Mouse (Mus musculus) CH12.LX (cell line): ENCODE measurements around the gene Hist1h4h. TPM values are rescaled to one million over a fixed set of nuclear protein-coding genes. Genes with fewer than 3 reads are reported as not detected.
"Not testable (repeated sequence)": the region's sequence is repeated elsewhere in the genome, so short reads cannot be mapped to it uniquely, and the experiment has no call there.

Experiments
- DNase-seq: peaks from one replicate; pipeline ENCODE4 v3.0.0-alpha.2; 2013; ENCODE audit errors: extremely low read depth
- H3K27ac ChIP-seq: 2 replicates; pipeline ENCODE4 v1.5.1; 2012; ENCODE audit warnings: low read depth, mild to moderate bottlenecking, control low read depth, moderate library complexity; ENCODE audit not compliant: insufficient read depth
- H3K27me3 ChIP-seq: replicated peaks from 2 replicates; pipeline ENCODE3; 2012; ENCODE audit warnings: inconsistent platforms
- H3K36me3 ChIP-seq, 2 experiments: replicated peaks in 1 of 2; 2 replicates each; pipeline versions ENCODE3 to v1.6.1; 2012; ENCODE audit warnings: inconsistent platforms in 1 of 2, low read length in 1 of 2, mild to moderate bottlenecking in 1 of 2, mixed read lengths in 1 of 2, moderate library complexity in 1 of 2; ENCODE audit not compliant: control insufficient read depth in 1 of 2, insufficient read depth in 1 of 2
- H3K4me1 ChIP-seq, 2 experiments: 2 replicates each; pipeline ENCODE4 v1.6.1; 2012; ENCODE audit warnings: inconsistent platforms in 1 of 2, moderate library complexity in 1 of 2; ENCODE audit not compliant: insufficient read depth in 2 of 2, control insufficient read depth in 1 of 2
- H3K4me2 ChIP-seq: 2 replicates; pipeline ENCODE4 v1.6.1; 2012; ENCODE audit warnings: low read depth, mild to moderate bottlenecking, control low read depth; ENCODE audit not compliant: poor library complexity, insufficient read depth, severe bottlenecking
- H3K4me3 ChIP-seq, 3 experiments: fragments of 150-350 bp in 1 of 3; sonication (generic) in 1 of 3; replicated peaks in 1 of 3; 2 replicates each; pipeline versions ENCODE3 to v1.5.1; 2011 to 2012; ENCODE audit warnings: low read depth in 2 of 3, low read length in 2 of 3, mild to moderate bottlenecking in 2 of 3, moderate library complexity in 2 of 3, control low read depth in 1 of 3, improper control_type of control experiment in 1 of 3, inconsistent platforms in 1 of 3, mixed read lengths in 1 of 3; ENCODE audit not compliant: poor library complexity in 1 of 3
- H3K79me2 ChIP-seq: replicated peaks from 2 replicates; pipeline ENCODE4 v1.6.1; 2012; ENCODE audit warnings: mild to moderate bottlenecking, moderate library complexity; ENCODE audit not compliant: control insufficient read depth, poor library complexity, insufficient read depth, severe bottlenecking; ENCODE audit errors: extremely low read depth
- H3K9ac ChIP-seq: 2 replicates; pipeline ENCODE4 v1.6.1; 2012; ENCODE audit warnings: low read depth, mild to moderate bottlenecking, control low read depth, moderate library complexity; ENCODE audit not compliant: insufficient read depth
- H3K9me3 ChIP-seq: replicated peaks from 2 replicates; pipeline ENCODE3; 2012; ENCODE audit warnings: low read length, inconsistent platforms, mixed read lengths
- BHLHE40 ChIP-seq: IDR thresholded peaks from 2 replicates; pipeline ENCODE4 v1.6.1; 2011; ENCODE audit warnings: mild to moderate bottlenecking, low read depth, low read length, improper control_type of control experiment
- CHD1 ChIP-seq: IDR thresholded peaks from 2 replicates; pipeline ENCODE4 v1.6.1; 2012; ENCODE audit warnings: low read depth, low read length, improper control_type of control experiment, inconsistent platforms
- CTCF ChIP-seq, 2 experiments: IDR thresholded peaks in 1 of 2; conservative IDR thresholded peaks in 1 of 2; 2 replicates each; pipeline ENCODE4 v1.5.1; 2011 to 2012; ENCODE audit warnings: low read depth in 2 of 2, low read length in 2 of 2, improper control_type of control experiment in 1 of 2, inconsistent platforms in 1 of 2, mild to moderate bottlenecking in 1 of 2, moderate library complexity in 1 of 2
- E2F4 ChIP-seq: IDR thresholded peaks from 2 replicates; pipeline ENCODE4 v1.6.1; 2011; ENCODE audit warnings: low read depth, low read length, improper control_type of control experiment; ENCODE audit not compliant: insufficient replicate concordance
- ELF1 ChIP-seq: IDR thresholded peaks from 2 replicates; pipeline ENCODE4 v1.6.1; 2014; ENCODE audit warnings: low read depth, mild to moderate bottlenecking, inconsistent platforms, low read length, improper control_type of control experiment
- HCFC1 ChIP-seq: IDR thresholded peaks from 2 replicates; pipeline ENCODE4 v1.6.1; 2012; ENCODE audit warnings: low read depth, mild to moderate bottlenecking, inconsistent platforms, low read length, improper control_type of control experiment
- IRF4 ChIP-seq: IDR thresholded peaks from 2 replicates; pipeline ENCODE4 v1.6.1; 2014; ENCODE audit warnings: low read depth, mild to moderate bottlenecking, inconsistent platforms, low read length, improper control_type of control experiment
- KAT2A ChIP-seq: IDR thresholded peaks from 2 replicates; pipeline ENCODE4 v1.6.1; 2012; ENCODE audit warnings: low read length, improper control_type of control experiment, inconsistent platforms; ENCODE audit not compliant: insufficient replicate concordance
- MAX ChIP-seq: IDR thresholded peaks from 2 replicates; pipeline ENCODE4 v1.6.1; 2011; ENCODE audit warnings: low read length, improper control_type of control experiment
- NELFE ChIP-seq: IDR thresholded peaks from 2 replicates; pipeline ENCODE4 v1.6.1; 2011; ENCODE audit warnings: low read depth, low read length, improper control_type of control experiment
- NRF1 ChIP-seq: IDR thresholded peaks from 2 replicates; pipeline ENCODE4 v1.6.1; 2014; ENCODE audit warnings: low read depth, mild to moderate bottlenecking, inconsistent platforms, low read length, improper control_type of control experiment, moderate library complexity
- POLR2A ChIP-seq: IDR thresholded peaks from 2 replicates; pipeline ENCODE4 v1.6.1; 2011; ENCODE audit warnings: low read depth, mild to moderate bottlenecking, improper control_type of control experiment, low read length
- POLR2AphosphoS2 ChIP-seq: IDR thresholded peaks from 2 replicates; pipeline ENCODE4 v1.6.1; 2011; ENCODE audit warnings: low read depth, low read length, improper control_type of control experiment
- RCOR1 ChIP-seq: conservative IDR thresholded peaks from 2 replicates; pipeline ENCODE4 v1.6.1; 2012; ENCODE audit warnings: low read depth, mild to moderate bottlenecking, inconsistent platforms, low read length, improper control_type of control experiment
- SIN3A ChIP-seq: IDR thresholded peaks from 2 replicates; pipeline ENCODE4 v1.6.1; 2012; ENCODE audit warnings: low read length, improper control_type of control experiment, inconsistent platforms
- TBP ChIP-seq: conservative IDR thresholded peaks from 2 replicates; pipeline ENCODE4 v1.6.1; 2011; ENCODE audit warnings: low read depth, low read length, improper control_type of control experiment
- TCF12 ChIP-seq: IDR thresholded peaks from 2 replicates; pipeline ENCODE4 v1.6.1; 2014; ENCODE audit warnings: low read depth, mild to moderate bottlenecking, inconsistent platforms, low read length, improper control_type of control experiment
- UBTF ChIP-seq: IDR thresholded peaks from 2 replicates; pipeline ENCODE4 v1.6.1; 2012; ENCODE audit warnings: low read depth, mild to moderate bottlenecking, inconsistent platforms, low read length, improper control_type of control experiment, moderate library complexity
- USF1 ChIP-seq: IDR thresholded peaks from 2 replicates; pipeline ENCODE4 v1.6.1; 2014; ENCODE audit warnings: low read depth, mild to moderate bottlenecking, inconsistent platforms, low read length, improper control_type of control experiment
- ZMIZ1 ChIP-seq: IDR thresholded peaks from 2 replicates; pipeline ENCODE4 v1.6.1; 2012; ENCODE audit warnings: low read depth, mild to moderate bottlenecking, inconsistent platforms, low read length, improper control_type of control experiment
- dilution Hi-C: fragments of 300-500 bp; cut with MboI; formaldehyde crosslinking; loops from 2 replicates; pipeline ENCODE4 v1.14.3; 2020; ENCODE audit warnings: low sequenced_read_pairs; ENCODE audit not compliant: extremely low pct_unique_long_range_greater_than_20kb, extremely low pct_ligation_motif_present
- in situ Hi-C: fragments of 300-500 bp; cut with MboI; formaldehyde crosslinking; loops from 3 replicates; pipeline ENCODE4 v1.14.3; 2019; ENCODE audit warnings: low sequenced_read_pairs, low pct_ligation_motif_present, low pct_unique_long_range_greater_than_20kb, mixed read lengths
- polyA plus RNA-seq: library from polyadenylated mRNA; unstranded; fragments of >175 nt; gene quantifications from 2 replicates; pipeline ENCODE4 v1.2.1, GENCODE M21; 2012; ENCODE audit warnings: low read depth; ENCODE audit not compliant: insufficient read length
- total RNA-seq, 2 experiments: library from RNA; depleted of rRNA; stranded (reverse); fragments of 300-350 nt in 1 of 2; fragments of >200 nt in 1 of 2; gene quantifications; 2 replicates each; pipeline ENCODE4 v1.2.3; 2012 to 2014

The Hist1h4h gene
- total and polyA plus RNA-seq, 3 experiments: 5.5 to 4,957 (median 19.4) TPM

- TF ChIP-seq USF1: no peak
- TF ChIP-seq, all 38 proteins: peak for 9
These were observed 19.9 kb downstream of the Hist1h4h start (continued) for GRCm38 (mm10) chr13:23550761-23551145.

GRCm38 (mm10) chr13:23551146-23551834 lies 20.4 kb downstream of the Hist1h4h start, which contains the start of gene Hist1h4f:
Gene Hist1h4f (minus strand): TSS chr13:23551648.
- H3K36me3 ChIP-seq, H3K79me2 ChIP-seq, dilution Hi-C loops, H3K9me3 ChIP-seq, H3K27me3 ChIP-seq: not testable (repeated sequence)
- H3K9ac ChIP-seq: peak within 1 kb of the TSS; percentile 91
- TF ChIP-seq NELFE: peak; percentile 100
- peak in 1 of 2 experiments; percentile 42; a peak in 2 of 4 replicates for TF ChIP-seq CTCF (conservative IDR thresholded peaks at IDR 0.05 in 1 of 2, IDR thresholded peaks at IDR 0.05 in 1 of 2; ENCODE audit: low read depth in 2 of 2, low read length in 2 of 2)
- TF ChIP-seq CHD1: peak; percentile 61
- peak; percentile 43 for TF ChIP-seq BHLHE40
- peak; percentile 69; the same call in 1 of the 2 replicates for TF ChIP-seq ELF1
- 0 out of 2 replicates have a peak, but pooled peaks have one; percentile 39 for TF ChIP-seq IRF4
- peak; percentile 94 for TF ChIP-seq UBTF
- TF ChIP-seq POLR2A: peak; percentile 99
- TF ChIP-seq HCFC1: peak; percentile 83
- peak; percentile 56; the same call in 1 of the 2 replicates for TF ChIP-seq MAX
- TF ChIP-seq TCF12: peak; percentile 91
- TF ChIP-seq POLR2AphosphoS2: peak; percentile 99
- peak; percentile 100 for TF ChIP-seq E2F4
- TF ChIP-seq TBP: peak; percentile 98
- peak; percentile 68; the same call in 1 of the 2 replicates for TF ChIP-seq KAT2A
- TF ChIP-seq ZMIZ1: peak; percentile 99
- peak; percentile 33; the same call in 1 of the 2 replicates for TF ChIP-seq NRF1
- TF ChIP-seq RCOR1: peak; percentile 98
- TF ChIP-seq SIN3A: peak; percentile 56
- in situ Hi-C loops: loop anchor here (25.0 kb wide), 1 partner anchor 1814 kb away; the partner anchor contains the start of gene Hist1h4j
- H3K27ac ChIP-seq: peak within 1 kb of the TSS; percentile 98
- H3K4me2 ChIP-seq: peak within 1 kb of the TSS; percentile 84
- peak within 1 kb of the TSS; percentile 29 to 55 (median 30) for H3K4me3 ChIP-seq
- peak; percentile 95 for DNase-seq
- H3K4me1 ChIP-seq: peaks cover 4 to 21% of the 10 kb centered on the region in 2 experiments; a peak in 3 of 4 replicates
